Mouse (Mus musculus) heart, postnatal 36 days (tissue): Measurements from ENCODE around the gene Lgr6. TPM values are rescaled to one million over a fixed set of nuclear protein-coding genes. Genes with fewer than 3 reads are reported as not detected.

Experiments used
- DNase-seq, 2 experiments: peaks; one replicate each; pipeline ENCODE4 v3.0.0; 2021 to 2022
- intact Hi-C: fragments of 180-260 bp; cut with DNase I; formaldehyde crosslinking; loops from one replicate; pipeline ENCODE4 v1.15.1; 2025
- total RNA-seq, 2 experiments: library from RNA; stranded (reverse); gene quantifications; 2 replicates each; pipeline ENCODE4 v1.2.3; 2021

The Lgr6 gene
- total RNA-seq, 2 experiments from 2014 or later, result 15.6 to 19.8 TPM

DNA sequence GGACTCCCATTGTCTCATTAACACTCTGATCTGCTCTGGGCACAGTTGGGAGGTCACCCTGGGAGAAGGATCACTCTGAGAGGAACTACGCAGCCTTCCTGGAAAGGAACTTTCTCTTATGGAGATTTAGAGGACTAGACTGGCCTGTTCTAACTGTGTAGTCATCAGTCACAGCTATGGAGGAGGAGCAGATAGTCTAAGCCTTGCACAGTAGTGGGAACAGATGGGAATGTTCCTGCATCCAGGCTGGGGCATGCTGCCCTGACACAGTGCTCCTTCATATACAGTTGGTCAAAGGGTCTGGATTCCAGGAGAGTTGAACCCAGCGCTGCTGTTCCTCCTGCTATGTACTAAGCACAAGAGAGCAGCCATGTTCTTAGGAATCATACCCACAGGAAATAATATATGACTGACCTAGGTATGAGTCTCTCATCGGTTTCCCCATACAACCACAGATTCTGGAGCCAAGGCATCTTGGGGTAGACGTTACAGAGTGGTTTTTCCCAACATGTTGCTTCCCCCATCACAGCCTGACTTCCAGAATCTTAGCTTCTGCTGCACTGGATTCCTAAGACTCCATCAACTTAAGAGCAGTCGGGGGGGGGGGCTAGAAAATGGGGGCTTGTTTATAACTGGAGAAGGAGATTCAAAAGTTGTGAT lies 84.7 kb downstream of the Lgr6 start:
- intact Hi-C loops, result no loop called here
- no peak for DNase-seq

GRCm38 (mm10) chr1:135019775-135020167 lies 85.3 kb downstream of the Lgr6 start:
- intact Hi-C loops, result no loop called here
- no peak for DNase-seq

- DNase-seq, result no peak
These were observed 85.8 kb downstream of the Lgr6 start for GRCm38 (mm10) chr1:135019087-135019774.

DNA sequence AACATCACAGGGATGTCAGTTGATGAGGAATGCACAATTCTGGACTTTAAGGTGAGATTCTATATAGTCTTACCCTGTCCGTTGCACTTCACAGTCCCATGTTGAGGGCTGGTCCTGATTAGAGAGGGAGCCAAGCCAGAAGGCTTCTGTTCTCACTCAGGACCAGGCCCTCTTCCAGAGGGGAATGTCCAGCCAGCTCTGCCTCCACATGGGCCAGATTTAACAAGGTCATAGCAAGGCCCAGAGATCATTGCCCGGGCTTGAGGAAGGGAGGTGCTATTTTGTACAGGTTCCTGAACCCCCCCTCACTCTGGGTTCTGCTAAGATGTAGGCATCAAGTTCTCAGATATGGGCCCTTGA lies 87.4 kb downstream of the Lgr6 start:
- intact Hi-C loops, result no loop called here
- peak; percentile 46 to 59 for DNase-seq

More at GRCm38 (mm10) chr1:135019087-135019774, 85.8 kb downstream of the Lgr6 start:
- intact Hi-C loops, result no loop called here

DNA sequence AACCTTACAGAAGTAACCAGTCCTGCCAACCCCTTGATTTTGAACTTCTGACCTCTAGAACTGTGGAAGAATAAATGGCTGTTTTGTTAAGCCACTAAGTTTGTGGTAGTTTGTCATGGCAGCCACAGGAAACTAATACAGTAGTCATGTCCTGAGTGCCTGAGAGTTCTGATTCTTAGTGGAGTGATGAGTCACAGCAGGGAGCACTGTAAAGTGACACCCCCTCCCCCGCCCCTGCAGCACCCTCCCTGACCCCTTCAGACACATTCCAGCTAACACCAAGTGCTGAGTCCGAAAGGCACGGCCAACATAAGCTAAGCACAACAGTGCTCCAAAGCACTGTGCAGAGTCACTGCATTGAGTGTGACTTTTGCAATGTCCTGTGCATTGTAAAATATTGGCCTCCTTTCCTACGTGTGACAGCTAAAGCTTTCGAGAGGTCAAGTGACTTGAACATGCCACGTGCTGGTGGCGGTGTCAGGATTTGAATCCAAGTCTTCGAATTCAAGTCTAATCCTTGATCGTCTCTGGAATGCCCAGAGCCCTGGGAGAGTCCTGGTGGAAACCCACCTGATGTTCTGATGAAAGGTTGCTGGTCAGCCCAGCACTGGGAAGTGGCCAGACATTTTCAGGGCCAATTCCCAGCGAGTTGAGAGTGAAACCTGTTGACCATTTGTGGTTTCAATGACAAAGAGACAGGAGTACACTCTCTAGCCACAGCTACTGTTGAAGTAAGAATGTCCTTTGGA lies 88.0 kb downstream of the Lgr6 start:
- intact Hi-C loops, result no loop called here
- DNase-seq, result no peak

DNA sequence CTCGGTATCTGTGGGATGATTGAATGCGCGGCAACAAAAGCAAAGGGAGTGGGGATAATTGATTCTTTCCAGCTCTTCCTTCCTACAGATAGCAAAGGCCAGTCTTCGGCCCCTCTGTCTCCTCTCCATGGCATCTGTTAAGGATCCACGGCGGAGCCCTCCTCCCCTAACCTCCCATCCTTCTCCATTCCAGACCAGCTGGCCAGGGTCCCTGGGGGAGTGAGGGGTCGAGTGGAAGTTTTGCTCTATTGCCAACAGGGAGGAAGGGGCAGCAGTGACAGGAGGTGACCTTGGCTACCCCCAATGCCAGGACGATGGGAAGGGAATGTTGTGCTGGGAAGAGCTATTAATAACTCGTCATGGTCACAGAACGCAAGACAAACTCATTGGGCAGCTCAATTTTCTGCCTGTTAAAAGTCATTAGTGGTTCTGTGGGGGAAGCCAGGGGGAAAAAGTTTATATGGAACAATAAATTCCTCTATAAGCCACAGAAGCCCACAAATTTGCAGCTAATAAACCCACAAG lies 90.1 kb downstream of the Lgr6 start:
- intact Hi-C loops, result no loop called here

GRCm38 (mm10) chr1:135012472-135012871 lies 92.6 kb downstream of the Lgr6 start:
- intact Hi-C loops, result no loop called here
- no peak for DNase-seq

More for the DNA sequence above, 90.1 kb downstream of the Lgr6 start:
- no peak for DNase-seq

DNA sequence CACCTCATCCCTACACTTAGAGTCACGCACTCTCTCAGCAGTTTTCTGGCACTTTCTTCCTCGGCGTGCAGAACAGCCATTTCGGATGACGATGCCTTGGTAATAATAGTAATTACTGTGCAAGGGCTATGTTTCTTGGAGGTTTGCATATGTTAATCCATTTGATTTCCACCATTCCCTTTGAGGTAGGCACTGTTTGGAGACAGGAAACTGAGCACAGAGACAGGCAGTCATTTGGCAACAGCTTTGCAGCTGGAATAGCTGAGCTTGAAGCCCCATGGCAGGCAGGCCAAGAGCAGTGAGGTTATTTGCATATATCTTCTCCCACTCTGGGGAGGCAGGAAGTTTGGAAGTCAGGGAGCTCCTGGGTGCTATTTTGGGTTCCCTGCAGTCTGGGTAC lies 93.2 kb downstream of the Lgr6 start:
- intact Hi-C loops, result no loop called here
- no peak for DNase-seq

- no peak for DNase-seq
- intact Hi-C loops, result loop anchor here (5.0 kb wide), 1 partner anchor 92 kb away; no protein-coding TSS in a partner anchor
These were observed 95.2 kb downstream of the Lgr6 start for GRCm38 (mm10) chr1:135009833-135010232.

- DNase-seq, result peak in 1 of 2 experiments; percentile 41
- intact Hi-C loops, result loop anchor here (5.0 kb wide), 1 partner anchor 97 kb away; no protein-coding TSS in a partner anchor
These were observed 99.4 kb downstream of the Lgr6 start for GRCm38 (mm10) chr1:135005696-135006095.

DNA sequence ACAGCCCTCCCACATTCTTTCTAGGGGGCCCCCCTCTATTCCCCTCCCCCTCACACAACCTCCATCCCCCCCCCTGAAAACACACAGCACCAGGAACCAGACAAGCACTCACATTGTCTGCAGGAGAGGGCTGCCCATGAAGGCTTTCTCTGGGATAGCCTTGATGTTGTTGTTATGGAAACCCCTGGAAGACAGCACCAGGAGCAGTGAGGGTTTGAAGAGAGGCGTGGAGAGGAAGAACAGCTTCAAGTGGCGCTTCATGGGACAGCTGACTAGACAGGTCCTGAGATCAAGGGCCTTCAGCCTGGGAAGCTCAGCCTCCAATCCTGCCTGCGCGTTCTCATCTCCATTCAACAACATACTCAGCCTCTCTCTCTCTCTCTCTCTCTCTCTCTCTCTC lies 101.7 kb downstream of the Lgr6 start:
- intact Hi-C loops, result no loop called here
- no peak for DNase-seq

DNA sequence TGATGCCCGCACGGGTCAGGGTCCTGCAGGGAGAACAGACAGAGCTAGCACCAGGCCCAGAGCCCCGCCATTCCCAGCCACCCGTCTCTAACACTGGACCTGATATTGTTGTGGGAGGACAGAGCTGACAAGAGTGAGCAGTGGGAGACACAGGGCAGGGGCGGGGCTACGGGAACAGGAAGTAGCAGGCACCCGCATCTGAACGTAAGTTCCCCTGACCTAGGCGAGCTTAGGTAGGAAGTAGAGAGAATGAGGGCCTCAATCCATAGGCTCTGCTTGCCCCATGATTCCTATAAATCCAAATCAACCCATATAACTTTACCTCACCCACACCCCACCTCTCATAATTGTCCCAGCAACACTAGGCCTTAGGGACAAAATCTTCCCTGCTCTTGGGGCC lies 104.5 kb downstream of the Lgr6 start:
- no peak for DNase-seq
- intact Hi-C loops, result no loop called here

- intact Hi-C loops, result no loop called here
- no peak for DNase-seq
These were observed 106.8 kb downstream of the Lgr6 start for GRCm38 (mm10) chr1:134998231-134998630.

DNA sequence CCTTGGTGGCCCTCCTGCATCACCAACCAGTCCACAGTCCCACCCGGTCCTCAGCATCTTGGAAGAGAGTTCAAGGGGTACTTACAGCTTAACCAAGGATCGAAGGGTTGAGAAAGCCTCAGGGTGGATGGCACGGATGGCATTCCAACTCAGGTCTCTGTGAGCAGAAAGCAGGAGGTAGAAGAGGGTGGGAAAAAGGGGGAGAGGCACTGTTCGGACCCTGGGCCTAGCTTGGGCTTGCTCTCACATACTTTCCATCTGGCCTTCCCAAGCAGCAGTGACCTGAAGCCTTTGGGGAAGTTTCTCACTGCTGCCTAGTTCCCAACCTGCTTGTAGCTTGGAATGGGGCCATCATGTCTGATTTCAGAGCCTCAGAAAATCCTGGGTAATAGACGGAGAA lies 107.5 kb downstream of the Lgr6 start:
- intact Hi-C loops, result no loop called here

GRCm38 (mm10) chr1:134996471-134996870 lies 108.6 kb downstream of the Lgr6 start:
- no peak for DNase-seq
- intact Hi-C loops, result no loop called here

More for the DNA sequence above, 107.5 kb downstream of the Lgr6 start:
- DNase-seq, result no peak

DNA sequence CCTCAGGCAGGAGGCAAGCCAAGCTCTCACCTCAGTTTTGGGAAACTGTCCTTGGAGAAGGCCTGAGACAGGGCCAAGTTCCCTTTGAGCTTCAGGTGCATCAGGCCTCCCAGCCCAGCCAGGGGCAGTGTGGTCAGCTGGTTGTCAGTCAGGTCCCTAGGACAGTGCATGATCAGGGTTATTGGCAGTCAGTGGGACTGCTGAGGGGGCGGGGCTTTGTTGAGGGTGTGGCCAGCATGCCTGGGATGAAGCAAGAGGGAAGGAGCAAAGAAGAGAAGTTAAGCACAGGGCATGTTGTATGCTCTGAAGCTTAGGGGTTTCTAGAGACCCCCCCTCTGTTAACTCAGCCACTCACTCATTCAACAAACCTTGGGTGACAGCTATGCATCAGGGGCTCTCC lies 109.1 kb downstream of the Lgr6 start:
- DNase-seq, result no peak
- intact Hi-C loops, result no loop called here

DNA sequence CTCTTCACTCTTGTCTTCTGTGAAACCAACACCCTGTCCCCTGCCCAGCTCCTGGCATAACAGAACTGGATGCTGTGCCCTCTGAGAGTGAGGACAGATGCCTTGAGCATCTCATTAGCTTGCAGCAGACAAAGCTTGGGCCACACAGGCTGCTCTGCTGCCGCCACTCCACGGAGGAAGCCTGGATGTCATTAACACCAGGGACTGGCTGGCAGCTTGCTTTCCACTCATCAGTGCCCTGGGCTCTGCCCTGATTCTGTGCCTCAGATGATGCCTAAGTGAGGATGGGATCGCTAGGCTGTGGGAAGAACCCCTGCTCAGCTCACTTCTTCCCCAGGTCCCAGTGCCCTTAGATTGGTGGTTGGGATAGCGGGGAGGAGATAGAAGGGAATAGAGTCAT lies 109.6 kb downstream of the Lgr6 start:
- intact Hi-C loops, result no loop called here
- DNase-seq, result no peak

DNA sequence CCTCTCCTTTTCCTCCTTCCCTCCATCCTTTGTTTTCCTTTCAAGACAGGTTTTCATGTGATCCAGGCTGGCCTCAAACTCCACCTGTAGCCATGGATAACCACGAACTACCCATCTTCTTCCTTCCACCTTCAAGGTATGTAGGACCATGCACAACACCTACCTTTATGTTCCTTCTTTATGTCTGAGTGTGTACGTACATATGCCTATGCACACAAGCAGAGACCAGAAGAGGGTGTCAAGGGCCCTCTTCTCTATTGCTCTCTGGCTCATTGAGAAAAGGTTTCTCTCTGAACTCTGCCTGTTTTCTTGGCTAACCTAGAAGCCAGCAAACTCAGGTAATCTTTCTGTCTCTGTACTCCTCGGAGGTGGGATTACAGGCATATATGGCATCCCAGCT lies 110.3 kb downstream of the Lgr6 start:
- DNase-seq, result no peak
- intact Hi-C loops, result no loop called here

DNA sequence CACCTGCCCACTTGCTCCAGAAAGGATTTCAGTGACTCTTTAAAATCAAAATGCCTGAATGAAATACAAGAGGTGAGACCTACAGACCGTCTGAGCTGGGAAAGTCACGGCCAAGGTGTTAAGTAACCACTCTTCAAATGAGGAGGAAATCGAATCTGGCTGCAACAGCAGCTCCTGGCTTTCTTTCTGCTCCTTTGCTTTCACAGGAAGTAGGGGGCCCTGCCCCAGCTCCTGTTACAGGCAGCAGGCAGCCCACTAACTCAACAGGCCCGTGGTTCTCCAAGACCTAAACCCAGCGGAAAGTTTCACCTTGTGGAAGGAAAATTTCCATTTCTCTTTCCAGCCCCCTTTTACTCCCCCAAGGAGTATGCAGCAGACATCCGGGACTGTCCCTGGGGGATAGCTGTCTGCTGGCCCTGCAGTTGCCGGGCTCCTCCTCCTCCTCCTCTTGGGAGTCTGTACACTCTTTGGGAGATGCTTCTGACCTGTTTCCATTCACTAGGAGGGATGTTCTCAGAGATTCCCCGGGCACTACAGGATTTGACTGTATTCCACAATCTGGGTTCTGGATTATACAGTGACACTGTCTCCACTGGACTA lies 112.9 kb downstream of the Lgr6 start:
- DNase-seq, result peak in 1 of 2 experiments; percentile 33
- intact Hi-C loops, result no loop called here

DNA sequence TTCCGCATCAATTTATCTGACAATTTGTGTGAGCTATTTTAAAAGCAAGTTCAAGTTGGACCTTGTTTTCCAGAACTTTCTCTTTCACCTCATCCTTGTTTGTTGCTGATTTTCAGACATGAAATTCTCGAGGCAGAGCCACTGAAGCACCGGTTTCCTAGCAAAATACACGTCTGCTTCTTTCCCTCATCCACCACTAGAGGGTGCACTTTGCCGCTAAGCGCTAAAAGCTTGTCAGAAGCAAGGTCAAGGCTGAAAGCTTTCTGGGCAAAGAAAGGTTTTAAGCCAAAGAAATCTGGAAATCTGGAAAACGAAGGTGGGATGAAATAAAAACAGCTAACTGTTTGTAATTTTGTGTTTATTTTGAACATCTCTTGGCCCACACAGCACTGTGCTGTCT lies 115.7 kb downstream of the Lgr6 start:
- intact Hi-C loops, result loop anchor here (1.0 to 5.0 kb wide), 2 partner anchors 117 to 383 kb away; no protein-coding TSS in a partner anchor

DNA sequence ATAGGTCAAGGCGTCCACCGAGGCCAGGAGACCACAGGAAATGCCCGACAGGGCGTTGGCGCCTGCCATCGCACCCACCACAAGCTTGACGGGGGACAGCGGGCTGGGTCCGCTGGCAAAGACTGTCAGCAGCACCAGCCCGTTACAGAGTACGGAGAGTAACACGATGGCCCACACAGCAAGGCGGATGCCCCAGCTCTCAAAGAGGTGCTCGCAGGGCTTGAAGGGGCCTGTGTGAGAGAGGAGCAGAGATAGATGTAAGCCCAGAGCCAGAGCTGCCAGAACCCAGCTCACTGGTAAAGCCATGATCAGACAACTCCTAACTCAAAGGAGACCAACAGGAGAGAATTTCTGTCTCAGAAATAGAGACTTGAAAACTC lies 117.1 kb downstream of the Lgr6 start:
- DNase-seq, result no peak
- intact Hi-C loops, result loop anchor here (5.0 kb wide), 1 partner anchor 384 kb away; no protein-coding TSS in a partner anchor

More for the DNA sequence above, 115.7 kb downstream of the Lgr6 start:
- DNase-seq, result peak; percentile 79 to 80
